Mouse (Mus musculus) limb, embryonic 10.5 days (tissue): ENCODE data around the gene Atl2. TPM values are rescaled to one million over a fixed set of nuclear protein-coding genes. Genes with fewer than 3 reads are reported as not detected.

ENCODE experiments used
- DNase-seq: peaks from one replicate; pipeline ENCODE4 v3.0.0-alpha.2; 2017; ENCODE audit warnings: low spot score
- H3K27ac ChIP-seq: fragments of 300-500 bp; sonication (generic); 2 replicates; pipeline ENCODE4 v1.5.1; 2016; ENCODE audit warnings: mild to moderate bottlenecking
- H3K27me3 ChIP-seq: fragments of 300-500 bp; sonication (generic); 2 replicates; pipeline ENCODE4 v1.6.1; 2016; ENCODE audit warnings: low read depth, mild to moderate bottlenecking; ENCODE audit not compliant: poor library complexity, severe bottlenecking
- H3K36me3 ChIP-seq: fragments of 300-500 bp; sonication (generic); 2 replicates; pipeline ENCODE4 v1.6.1; 2016; ENCODE audit warnings: mild to moderate bottlenecking, moderate library complexity
- H3K4me1 ChIP-seq: fragments of 300-500 bp; sonication (generic); 2 replicates; pipeline ENCODE4 v1.6.1; 2016
- H3K4me3 ChIP-seq: fragments of 300-500 bp; sonication (generic); 2 replicates; pipeline ENCODE4 v1.5.1; 2016; ENCODE audit warnings: mild to moderate bottlenecking, moderate library complexity
- H3K9me3 ChIP-seq: fragments of 300-500 bp; sonication (generic); replicated peaks from 2 replicates; pipeline ENCODE4 v1.6.1; 2016; ENCODE audit warnings: mild to moderate bottlenecking
- WGBS: fragments of 180-500 bp; shearing (Covaris S2); methylation state at CpG from one replicate; pipeline ENCODE4 v1.1.7; 2016; 5-methylcytosine and 5-hydroxymethylcytosine counted together
- polyA plus RNA-seq: library from polyadenylated mRNA; unstranded; fragments of >200 nt; fragmentation: Nextera tagmentation; extraction: Ambion mirVana; gene quantifications from 2 replicates; pipeline ENCODE4 v1.2.1, GENCODE M21; 2016

Atl2 gene
- polyA plus RNA-seq, 1 experiment from 2014 or later = 38.7 TPM

DNA sequence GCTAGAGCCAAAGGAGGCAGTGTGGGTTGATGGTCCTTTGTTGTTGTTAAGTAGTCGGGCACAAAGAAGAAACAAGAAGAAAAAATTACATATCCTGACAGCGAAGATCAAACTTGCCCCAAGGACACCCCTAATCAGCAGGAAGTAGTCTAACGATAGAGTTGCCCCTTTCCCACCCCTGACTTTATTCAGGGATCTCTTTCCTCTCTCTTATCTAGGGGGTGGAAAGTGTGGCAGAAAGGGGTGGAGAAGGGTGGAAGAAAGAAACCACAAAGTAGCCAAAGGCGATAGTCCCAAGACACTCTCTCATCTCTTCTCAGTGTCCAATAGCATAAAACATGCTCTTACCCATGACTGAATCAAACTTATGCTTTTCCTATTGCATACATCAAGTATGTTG, 1.9 kb downstream of the Atl2 start:
- H3K27me3 ChIP-seq = peaks cover 16% of the 10 kb centered on the region
- no peaks in the 10 kb centered on the region for H3K9me3 ChIP-seq
- H3K4me1 ChIP-seq = peaks cover 44% of the 10 kb centered on the region
- WGBS = 63% methylated on average over 4 of the region's 4 CpGs
- no peaks in the 10 kb centered on the region for H3K36me3 ChIP-seq
- no peak for DNase-seq
- H3K4me3 ChIP-seq = peak overlapping the region; percentile 98
- H3K27ac ChIP-seq = no peak overlapping the region

- no peak for DNase-seq
- Histone ChIP-seq H3K27ac (no peak overlapping the region), H3K36me3 (no peaks in the 10 kb centered on the region), H3K4me3 (no peak overlapping the region), H3K27me3 (peaks cover 7% of the 10 kb centered on the region), H3K4me1 (peaks cover 44% of the 10 kb centered on the region), H3K9me3 (no peaks in the 10 kb centered on the region)
- 40% methylated on average over 7 of the region's 7 CpGs for WGBS
Measured at GRCm38 (mm10) chr17:79891944-79892343, 4.0 kb downstream of the Atl2 start.

GRCm38 (mm10) chr17:79887926-79888325, 8.0 kb downstream of the Atl2 start:
- Histone ChIP-seq H3K36me3 (no peaks in the 10 kb centered on the region), H3K4me1 (peaks cover 19% of the 10 kb centered on the region), H3K27me3 (no peaks in the 10 kb centered on the region), H3K4me3 (no peak overlapping the region), H3K9me3 (no peaks in the 10 kb centered on the region), H3K27ac (no peak overlapping the region)
- WGBS = 91% methylated on average over 1 of the region's 1 CpGs
- DNase-seq = no peak

DNA sequence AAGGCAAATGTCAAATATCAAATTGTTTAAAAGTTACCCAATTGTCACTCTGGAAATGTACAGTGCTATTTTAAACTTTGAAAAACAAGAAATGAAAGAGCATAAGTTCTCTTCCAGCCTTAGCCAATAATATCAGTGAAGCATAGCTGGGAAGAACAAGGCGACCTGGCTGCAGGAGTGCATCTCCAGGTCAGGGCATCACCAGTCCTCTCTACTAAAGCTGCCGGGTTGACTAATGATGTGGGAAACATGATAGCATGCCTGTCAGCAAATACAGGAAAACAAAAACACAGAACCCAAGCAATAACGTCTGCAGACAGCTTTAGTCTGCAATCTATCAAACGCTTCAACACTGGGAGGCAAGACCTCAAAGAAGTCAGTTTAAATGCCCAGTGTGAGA, 12.7 kb downstream of the Atl2 start:
- Histone ChIP-seq H3K4me3 (no peak overlapping the region), H3K4me1 (peaks cover 7% of the 10 kb centered on the region), H3K27me3 (no peaks in the 10 kb centered on the region), H3K27ac (no peak overlapping the region), H3K9me3 (no peaks in the 10 kb centered on the region), H3K36me3 (peaks cover 4% of the 10 kb centered on the region; the same call in 1 of the 2 replicates)
- no peak for DNase-seq
- 6% methylated on average over 4 of the region's 4 CpGs for WGBS

DNA sequence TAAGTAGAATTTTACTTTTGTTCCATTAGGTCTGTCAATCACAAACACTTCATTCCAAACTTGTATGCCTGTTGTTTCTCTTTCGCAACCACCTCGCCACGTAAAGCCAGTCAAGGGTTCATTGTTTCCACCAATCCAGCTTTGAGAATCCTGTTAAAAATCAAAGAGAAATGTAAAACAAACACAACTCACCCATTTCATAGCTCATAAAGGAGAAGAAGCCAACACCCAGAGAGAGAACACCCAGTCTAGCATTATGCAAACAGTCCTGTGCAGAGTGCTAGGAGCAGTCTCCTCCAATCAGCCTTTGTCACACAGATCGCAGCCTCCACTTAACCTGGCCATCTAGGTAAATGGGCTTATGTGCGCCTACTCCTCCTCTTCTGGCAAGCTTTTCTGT, 30.9 kb downstream of the Atl2 start:
- H3K27ac ChIP-seq = no peak overlapping the region
- DNase-seq = no peak
- no peaks in the 10 kb centered on the region for H3K4me1 ChIP-seq
- H3K4me3 ChIP-seq = no peak overlapping the region
- no peaks in the 10 kb centered on the region for H3K9me3 ChIP-seq
- 94% methylated on average over 5 of the region's 5 CpGs for WGBS
- H3K36me3 ChIP-seq = peaks cover 54% of the 10 kb centered on the region
- no peaks in the 10 kb centered on the region for H3K27me3 ChIP-seq

DNA sequence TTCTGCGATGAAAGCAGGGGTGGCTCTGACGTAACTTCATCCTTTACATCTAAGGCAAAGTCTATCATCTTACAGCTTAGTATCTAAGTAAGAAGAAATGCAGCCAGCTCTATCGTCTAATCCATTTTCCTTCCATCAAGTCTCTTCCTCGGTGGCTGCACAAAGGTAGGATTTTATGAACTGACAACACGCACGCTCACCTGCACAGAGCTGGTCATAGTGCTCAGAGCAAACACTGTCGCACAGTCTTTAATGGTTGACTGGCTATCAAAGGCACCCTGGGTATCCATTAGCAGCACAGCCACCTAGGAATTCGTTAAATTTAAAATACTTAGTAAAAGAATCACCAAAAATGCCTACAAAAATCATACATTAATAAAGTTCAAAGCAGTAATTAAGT, 31.4 kb downstream of the Atl2 start:
- Histone ChIP-seq H3K36me3 (peaks cover 59% of the 10 kb centered on the region), H3K27ac (no peak overlapping the region), H3K4me1 (no peaks in the 10 kb centered on the region), H3K9me3 (no peaks in the 10 kb centered on the region), H3K27me3 (no peaks in the 10 kb centered on the region), H3K4me3 (no peak overlapping the region)
- DNase-seq = no peak
- 97% methylated on average over 8 of the region's 8 CpGs for WGBS

DNA sequence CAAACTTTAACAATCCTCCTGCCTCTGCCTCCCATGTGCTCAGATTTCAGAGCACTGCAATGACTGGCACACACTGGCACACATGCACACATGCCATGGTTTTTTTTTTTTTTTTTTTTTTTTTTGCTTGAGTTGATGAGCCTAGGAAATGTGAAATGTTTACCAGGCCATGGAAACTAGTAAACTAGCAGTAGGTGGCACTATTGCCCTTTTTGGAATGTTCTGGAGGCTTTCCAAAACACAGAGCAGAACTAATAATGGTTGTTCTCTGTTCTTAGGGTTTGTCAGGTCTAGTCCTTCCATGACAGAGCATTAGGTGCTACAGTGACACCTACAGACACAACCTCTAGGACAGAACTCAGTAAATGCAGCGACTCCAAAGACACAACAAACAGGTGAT, 33.9 kb downstream of the Atl2 start:
- Histone ChIP-seq H3K4me3 (no peak overlapping the region), H3K27me3 (no peaks in the 10 kb centered on the region), H3K9me3 (no peaks in the 10 kb centered on the region), H3K36me3 (peaks cover 80% of the 10 kb centered on the region), H3K27ac (no peak overlapping the region), H3K4me1 (no peaks in the 10 kb centered on the region)
- WGBS = 82% methylated on average over 1 of the region's 1 CpGs
- DNase-seq = no peak

DNA sequence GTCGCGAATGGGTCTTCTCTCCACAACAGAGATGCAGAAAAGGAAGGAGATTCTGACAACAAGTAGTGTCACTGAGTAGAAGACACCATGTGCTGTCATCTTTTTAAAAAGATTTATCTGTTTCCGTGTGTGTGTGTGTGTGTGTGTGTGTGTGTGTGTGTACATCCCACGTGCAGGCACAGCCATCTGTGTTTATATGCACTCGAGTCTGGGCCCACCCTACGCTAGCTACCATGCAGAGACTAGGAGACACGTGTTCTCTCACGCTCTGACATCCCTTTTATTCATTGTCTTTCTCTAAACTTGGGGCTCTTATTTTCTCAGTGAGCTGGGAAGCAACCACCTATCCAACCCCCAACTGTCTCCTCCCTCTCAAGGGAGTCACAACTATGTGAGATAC, 40.4 kb downstream of the Atl2 start:
- Histone ChIP-seq H3K4me1 (no peaks in the 10 kb centered on the region), H3K27ac (no peak overlapping the region), H3K36me3 (peaks cover 96% of the 10 kb centered on the region), H3K27me3 (no peaks in the 10 kb centered on the region), H3K9me3 (no peaks in the 10 kb centered on the region), H3K4me3 (no peak overlapping the region)
- DNase-seq = no peak
- 90% methylated on average over 8 of the region's 8 CpGs for WGBS

- WGBS = 97% methylated on average over 5 of the region's 5 CpGs
- H3K27me3 ChIP-seq = no peaks in the 10 kb centered on the region
- H3K9me3 ChIP-seq = no peaks in the 10 kb centered on the region
- H3K27ac ChIP-seq = no peak overlapping the region
- DNase-seq = no peak
- no peak overlapping the region for H3K4me3 ChIP-seq
- peaks cover 62% of the 10 kb centered on the region for H3K36me3 ChIP-seq
- no peaks in the 10 kb centered on the region for H3K4me1 ChIP-seq
Measured at GRCm38 (mm10) chr17:79848385-79848784, 47.5 kb downstream of the Atl2 start.

DNA sequence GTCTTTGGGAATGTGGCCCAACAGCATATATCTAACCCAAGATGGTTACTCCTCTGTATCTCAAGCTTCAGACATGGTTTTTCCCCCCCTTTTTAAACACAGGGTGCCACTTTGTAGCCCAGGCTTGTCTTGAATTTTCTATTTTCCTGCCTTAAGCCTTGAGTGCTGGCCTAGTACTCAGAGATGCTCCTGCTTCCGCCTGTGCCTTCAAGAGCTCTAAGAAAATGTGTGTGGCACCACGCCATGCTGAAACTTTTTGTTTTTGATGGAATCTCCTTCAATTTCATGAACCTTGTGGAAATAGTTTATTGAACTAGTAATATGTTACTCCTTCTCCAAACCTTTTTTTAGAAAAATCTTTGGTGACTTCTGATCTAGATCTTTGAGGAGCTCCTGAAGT, 49.7 kb downstream of the Atl2 start:
- DNase-seq = no peak
- H3K4me1 ChIP-seq = no peaks in the 10 kb centered on the region
- H3K4me3 ChIP-seq = no peak overlapping the region
- no peaks in the 10 kb centered on the region for H3K27me3 ChIP-seq
- H3K9me3 ChIP-seq = no peaks in the 10 kb centered on the region
- WGBS = 91% methylated on average over 2 of the region's 2 CpGs
- peaks cover 40% of the 10 kb centered on the region for H3K36me3 ChIP-seq
- H3K27ac ChIP-seq = no peak overlapping the region

DNA sequence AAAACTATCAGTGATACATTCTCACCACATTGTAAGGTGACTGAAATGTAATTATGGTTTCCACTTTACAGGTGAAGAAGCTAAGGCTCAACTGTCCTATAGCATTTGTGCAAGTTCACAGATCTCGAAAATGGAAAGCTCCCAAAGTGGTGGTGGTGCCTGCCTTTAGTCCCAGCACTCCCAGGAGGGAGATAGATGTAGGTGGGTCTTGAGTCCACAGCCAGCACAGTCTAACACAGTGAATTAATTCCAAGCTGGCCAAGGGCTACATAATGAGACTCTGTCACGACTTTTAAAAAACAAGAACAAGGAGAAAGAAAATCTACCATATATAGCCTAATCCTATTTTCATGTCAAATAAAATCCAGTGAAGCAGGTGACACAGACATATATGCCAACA, 50.2 kb downstream of the Atl2 start:
- 77% methylated on average over 2 of the region's 2 CpGs for WGBS
- no peak for DNase-seq
- H3K27me3 ChIP-seq = no peaks in the 10 kb centered on the region
- H3K4me1 ChIP-seq = no peaks in the 10 kb centered on the region
- H3K36me3 ChIP-seq = peaks cover 36% of the 10 kb centered on the region
- H3K9me3 ChIP-seq = no peaks in the 10 kb centered on the region
- no peak overlapping the region for H3K4me3 ChIP-seq
- no peak overlapping the region for H3K27ac ChIP-seq

GRCm38 (mm10) chr17:79840254-79841238, 55.4 kb downstream of the Atl2 start:
- Histone ChIP-seq H3K9me3 (no peaks in the 10 kb centered on the region), H3K4me3 (no peak overlapping the region), H3K27me3 (no peaks in the 10 kb centered on the region), H3K36me3 (no peaks in the 10 kb centered on the region), H3K27ac (no peak overlapping the region), H3K4me1 (peaks cover 4% of the 10 kb centered on the region; the same call in 1 of the 2 replicates)
- 47% methylated on average over 7 of the region's 7 CpGs for whole genome bisulfite sequencing
- DNase-seq = peak; percentile 81

DNA sequence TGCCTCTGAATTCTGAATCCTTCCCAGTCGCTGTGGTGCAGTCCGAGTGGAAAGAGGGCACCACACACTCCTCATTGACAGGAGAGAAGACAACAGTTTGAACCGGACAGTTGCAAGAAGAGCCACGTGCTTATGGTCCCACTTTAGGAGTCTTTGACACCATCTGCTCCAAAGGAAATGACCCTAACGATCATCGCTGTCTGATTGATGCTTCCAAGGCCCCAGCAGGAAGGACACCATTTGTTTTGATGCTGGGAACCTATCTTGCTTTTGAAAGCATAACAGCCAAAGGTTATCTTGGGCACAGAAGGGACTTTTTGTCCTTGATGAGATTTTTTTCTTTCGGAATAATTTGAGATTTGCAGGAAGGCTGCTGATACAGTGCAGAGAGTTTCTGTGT, 58.9 kb downstream of the Atl2 start:
- Histone ChIP-seq H3K4me1 (peaks cover 5% of the 10 kb centered on the region; the same call in 1 of the 2 replicates), H3K4me3 (no peak overlapping the region), H3K27ac (no peak overlapping the region), H3K27me3 (no peaks in the 10 kb centered on the region), H3K9me3 (no peaks in the 10 kb centered on the region), H3K36me3 (no peaks in the 10 kb centered on the region)
- no peak for DNase-seq
- 51% methylated on average over 7 of the region's 7 CpGs for WGBS
